Mouse (Mus musculus): ENCODE measurements around the gene Tbcb.

DNA sequence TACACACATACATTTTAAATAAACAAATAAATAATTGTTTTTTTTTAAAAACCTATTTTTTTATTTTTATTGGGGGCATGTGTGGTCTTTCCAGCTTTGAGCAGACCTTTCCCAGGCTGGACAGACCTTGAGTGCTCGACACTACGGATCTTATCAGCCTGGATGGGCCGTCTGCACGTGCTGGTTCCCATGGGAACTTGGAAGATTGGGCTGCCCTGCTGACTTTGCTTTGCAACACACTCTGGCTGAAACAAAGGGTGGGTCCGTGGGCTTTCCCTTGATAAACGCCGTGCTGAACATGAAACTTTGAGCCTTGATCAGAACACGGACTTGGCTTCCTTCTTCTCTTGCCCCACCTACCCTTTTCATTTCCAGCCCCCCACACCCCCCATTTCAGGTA, 27.7 kb downstream of the Tbcb start:
- no peak for TF ChIP-seq CTCF (IDR thresholded peaks at IDR 0.05)
- TF ChIP-seq EP300 (IDR thresholded peaks at IDR 0.05), result no peak

Data from lung, postnatal 0 days (tissue).